19 mouse cellular contexts compared by ENCODE assay signal in the genomic region with DNA sequence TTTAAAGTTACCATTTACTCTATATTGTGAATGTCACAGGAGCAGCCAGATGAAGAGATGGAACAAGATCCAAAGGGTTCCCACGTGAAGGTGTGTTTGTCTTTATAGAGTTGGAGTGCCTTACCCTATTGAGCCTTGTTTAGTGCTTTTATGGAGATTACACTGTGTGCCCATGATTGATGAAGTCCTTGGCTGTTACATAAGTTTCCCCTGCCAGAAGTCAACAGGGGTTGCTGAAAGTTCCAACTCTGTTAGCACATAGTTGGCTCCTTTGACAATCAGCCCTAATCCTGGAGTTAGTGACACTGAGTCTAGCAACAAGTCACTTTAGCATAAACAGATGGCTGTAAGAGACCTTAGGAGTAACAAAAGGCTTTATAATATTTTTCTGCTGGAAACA. TPM values are rescaled to one million over a fixed set of nuclear protein-coding genes. Genes with fewer than 3 reads are reported as not detected.
DNase-seq lines count a peak whose midpoint lies in the region; ATAC-seq and TF ChIP-seq lines count a peak whose summit lies in the region.
"Had no signal": no experiment of that assay in that cellular context is flagged by ENCODE, and none has a peak within 500 bp of the region (broad histone marks: within the 10 kb centered on the region; RNA-seq: fewer than 3 reads in every experiment).

No protein-coding gene starts in this region.

- no peak for ATAC-seq in hindbrain, embryonic 14.5 days (ENCODE audit: low FRiP score)
- no peak for ATAC-seq in midbrain, postnatal 0 days (ENCODE audit: low FRiP score)
- ATAC-seq in midbrain, embryonic 14.5 days (ENCODE audit: low FRiP score, low TSS enrichment): no peak
- ATAC-seq: forebrain, embryonic 14.5 days had no signal

- no peak overlapping the region for H3K9ac ChIP-seq in hindbrain, embryonic 14.5 days
- no peak overlapping the region for H3K9ac ChIP-seq in midbrain, postnatal 0 days (replicated peaks; ENCODE audit: low read length, poor library complexity, severe bottlenecking)
- no peak overlapping the region for H3K9ac ChIP-seq in midbrain, embryonic 14.5 days (replicated peaks; ENCODE audit: low read length)
- H3K9ac ChIP-seq: liver, embryonic 14.5 days; neural tube, embryonic 12.5 days had no signal

- H3K9me3 ChIP-seq in hindbrain, embryonic 14.5 days (ENCODE audit: control insufficient read depth, low read length): peaks cover 20% of the 10 kb centered on the region
- H3K9me3 ChIP-seq in hindbrain, embryonic 10.5 days: peaks cover 19% of the 10 kb centered on the region
- peaks cover 16% of the 10 kb centered on the region; the same call in 1 of the 2 replicates for H3K9me3 ChIP-seq in midbrain, postnatal 0 days (ENCODE audit: low read length)
- H3K9me3 ChIP-seq in midbrain, embryonic 14.5 days (ENCODE audit: control insufficient read depth, low read length): peaks cover 10% of the 10 kb centered on the region

- TF ChIP-seq CTCF in midbrain, postnatal 0 days (IDR thresholded peaks at IDR 0.05): no peak

- H3K36me3 ChIP-seq in hindbrain, embryonic 14.5 days (replicated peaks; ENCODE audit: control insufficient read depth, insufficient read depth): peaks cover 40% of the 10 kb centered on the region
- H3K36me3 ChIP-seq in hindbrain, embryonic 10.5 days: peaks cover 42% of the 10 kb centered on the region
- peaks cover 25% of the 10 kb centered on the region for H3K36me3 ChIP-seq in midbrain, postnatal 0 days (ENCODE audit: insufficient read depth, low read length)
- H3K36me3 ChIP-seq in midbrain, embryonic 14.5 days (ENCODE audit: control insufficient read depth, insufficient read depth, low read length): peaks cover 35% of the 10 kb centered on the region

- H3K27ac ChIP-seq in hindbrain, embryonic 14.5 days: no peak overlapping the region
- H3K27ac ChIP-seq in hindbrain, embryonic 10.5 days: no peak overlapping the region
- no peak overlapping the region for H3K27ac ChIP-seq in midbrain, postnatal 0 days (ENCODE audit: low read depth, low read length)
- H3K27ac ChIP-seq in midbrain, embryonic 14.5 days (replicated peaks; ENCODE audit: low read depth, low read length): no peak overlapping the region
- H3K27ac ChIP-seq: limb, embryonic 10.5 days; liver, embryonic 14.5 days; neural tube, embryonic 12.5 days had no signal

- no peak overlapping the region for H3K4me3 ChIP-seq in hindbrain, embryonic 14.5 days (replicated peaks; ENCODE audit: low read length)
- H3K4me3 ChIP-seq in hindbrain, embryonic 10.5 days: no peak overlapping the region
- H3K4me3 ChIP-seq in midbrain, postnatal 0 days (ENCODE audit: low read depth, low read length): no peak overlapping the region
- H3K4me3 ChIP-seq in midbrain, embryonic 14.5 days (replicated peaks; ENCODE audit: low read depth, low read length): no peak overlapping the region
- H3K4me3 ChIP-seq: limb, embryonic 10.5 days; neural tube, embryonic 12.5 days had no signal

- no peaks in the 10 kb centered on the region for H3K4me1 ChIP-seq in hindbrain, embryonic 14.5 days (replicated peaks; ENCODE audit: control insufficient read depth, insufficient read depth, low read length)
- no peaks in the 10 kb centered on the region for H3K4me1 ChIP-seq in hindbrain, embryonic 10.5 days (replicated peaks)
- no peaks in the 10 kb centered on the region for H3K4me1 ChIP-seq in midbrain, postnatal 0 days (ENCODE audit: insufficient read depth, low read length)
- no peaks in the 10 kb centered on the region for H3K4me1 ChIP-seq in midbrain, embryonic 14.5 days (ENCODE audit: control insufficient read depth, insufficient read depth, low read length)
- H3K4me1 ChIP-seq: limb, embryonic 10.5 days; neural tube, embryonic 12.5 days had no signal

- DNase-seq in adrenal gland, adult 2 months: peak; percentile 17
- no peak for DNase-seq in adrenal gland, postnatal 36 days
- DNase-seq in hindbrain, embryonic 14.5 days (ENCODE audit: low spot score): peak; percentile 44
- no peak for DNase-seq in hindbrain, embryonic 10.5 days (ENCODE audit: low spot score)
- peak; percentile 70 for DNase-seq in midbrain, postnatal 0 days (ENCODE audit: low spot score)
- DNase-seq in midbrain, embryonic 14.5 days: no peak
- DNase-seq in lung, postnatal 36 days: peak; percentile 21
- DNase-seq in spleen, postnatal 10 days (ENCODE audit: low spot score in 2 of 2): no peak
- DNase-seq: cerebellum, adult 18-20 months; gastrocnemius, postnatal 14 days; kidney, adult 11 months; layer of hippocampus, postnatal 36 days had no signal

- H3K27me3 ChIP-seq in hindbrain, embryonic 14.5 days (ENCODE audit: control insufficient read depth, insufficient read depth, low read length): no peaks in the 10 kb centered on the region
- no peaks in the 10 kb centered on the region for H3K27me3 ChIP-seq in hindbrain, embryonic 10.5 days (ENCODE audit: insufficient read depth, poor library complexity, severe bottlenecking)
- no peaks in the 10 kb centered on the region for H3K27me3 ChIP-seq in midbrain, postnatal 0 days (ENCODE audit: insufficient read depth, low read length)
- no peaks in the 10 kb centered on the region for H3K27me3 ChIP-seq in midbrain, embryonic 14.5 days (ENCODE audit: control insufficient read depth, insufficient read depth, low read length)
- H3K27me3 ChIP-seq: neural tube, embryonic 12.5 days had no signal

- H3K4me2 ChIP-seq in hindbrain, embryonic 14.5 days (replicated peaks): no peak overlapping the region
- H3K4me2 ChIP-seq in midbrain, postnatal 0 days (ENCODE audit: low read depth, low read length, poor library complexity, severe bottlenecking): no peak overlapping the region
- no peak overlapping the region for H3K4me2 ChIP-seq in midbrain, embryonic 14.5 days (ENCODE audit: low read length)
- H3K4me2 ChIP-seq: heart, embryonic 11.5 days; neural tube, embryonic 12.5 days had no signal

- WGBS in hindbrain, embryonic 14.5 days: 51% methylated on average over 1 of the region's 1 CpGs
- WGBS in hindbrain, embryonic 10.5 days: 65% methylated on average over 1 of the region's 1 CpGs
- 47% methylated on average over 1 of the region's 1 CpGs for WGBS in midbrain, postnatal 0 days
- 67% methylated on average over 1 of the region's 1 CpGs for WGBS in midbrain, embryonic 14.5 days

RNA-seq across cellular contexts. Expression of gene Gm21964, which starts 9.1 kb away (rescaled TPM):
- not detected for total RNA-seq in adrenal gland, adult 2 months (2021)
- not detected in 2 replicates for polyA plus RNA-seq in adrenal gland, adult 2 months (2012; rRNA removed)
- total RNA-seq in adrenal gland, postnatal 36 days (2021): not detected
- not detected in 2 replicates for polyA plus RNA-seq in hindbrain, embryonic 14.5 days (2014; fragmentation: Nextera tagmentation; extraction: Ambion mirVana)
- polyA plus RNA-seq in hindbrain, embryonic 10.5 days (2016; fragmentation: Nextera tagmentation; extraction: Ambion mirVana): not detected in 2 replicates
- total RNA-seq in midbrain, postnatal 0 days (2014; rRNA removed): not detected in 2 replicates
- polyA plus RNA-seq in midbrain, postnatal 0 days (2015; fragmentation: Nextera tagmentation; extraction: Ambion mirVana): not detected in 2 replicates
- not detected in 2 replicates for polyA plus RNA-seq in midbrain, embryonic 14.5 days (2014; fragmentation: Nextera tagmentation; extraction: Ambion mirVana)
- total RNA-seq: gastrocnemius, postnatal 14 days; hematopoietic stem cell, adult 5-6 weeks; layer of hippocampus, postnatal 36 days; megakaryocyte progenitor cell, adult 5-6 weeks had no signal
- polyA plus RNA-seq: forebrain, embryonic 14.5 days; heart, embryonic 11.5 days; limb, embryonic 10.5 days; liver, embryonic 14.5 days; neural tube, embryonic 12.5 days had no signal

RNA-seq across cellular contexts. Expression of gene Gm17720, which starts 10.7 kb away (rescaled TPM):
- not detected for total RNA-seq in adrenal gland, adult 2 months (2021)
- polyA plus RNA-seq in adrenal gland, adult 2 months (2012; rRNA removed): not detected in 2 replicates
- not detected for total RNA-seq in adrenal gland, postnatal 36 days (2021)
- polyA plus RNA-seq in hindbrain, embryonic 14.5 days (2014; fragmentation: Nextera tagmentation; extraction: Ambion mirVana): not detected in 2 replicates
- polyA plus RNA-seq in hindbrain, embryonic 10.5 days (2016; fragmentation: Nextera tagmentation; extraction: Ambion mirVana): not detected in 2 replicates
- not detected in 2 replicates for total RNA-seq in midbrain, postnatal 0 days (2014; rRNA removed)
- polyA plus RNA-seq in midbrain, postnatal 0 days (2015; fragmentation: Nextera tagmentation; extraction: Ambion mirVana): not detected in 2 replicates
- not detected in 2 replicates for polyA plus RNA-seq in midbrain, embryonic 14.5 days (2014; fragmentation: Nextera tagmentation; extraction: Ambion mirVana)
- total RNA-seq: gastrocnemius, postnatal 14 days; hematopoietic stem cell, adult 5-6 weeks; layer of hippocampus, postnatal 36 days; megakaryocyte progenitor cell, adult 5-6 weeks had no signal
- polyA plus RNA-seq: forebrain, embryonic 14.5 days; heart, embryonic 11.5 days; limb, embryonic 10.5 days; liver, embryonic 14.5 days; neural tube, embryonic 12.5 days had no signal

RNA-seq across cellular contexts. Expression of gene Zfp612, which starts 12.3 kb away (rescaled TPM):
- 1 to 10 TPM; 7.4 to 8.9 TPM for total RNA-seq in adrenal gland, adult 2 months (2021)
- polyA plus RNA-seq in adrenal gland, adult 2 months (2012; rRNA removed): 1.5 and 1.8 TPM in 2 replicates
- 1 to 10 TPM; 6.3 to 8.9 TPM for total RNA-seq in adrenal gland, postnatal 36 days (2021)
- polyA plus RNA-seq in hindbrain, embryonic 14.5 days (2014; fragmentation: Nextera tagmentation; extraction: Ambion mirVana): 17.9 and 20.2 TPM in 2 replicates
- polyA plus RNA-seq in hindbrain, embryonic 10.5 days (2016; fragmentation: Nextera tagmentation; extraction: Ambion mirVana): 8.6 and 9.4 TPM in 2 replicates
- 13.6 and 15.7 TPM in 2 replicates for total RNA-seq in midbrain, postnatal 0 days (2014; rRNA removed)
- polyA plus RNA-seq in midbrain, postnatal 0 days (2015; fragmentation: Nextera tagmentation; extraction: Ambion mirVana): 16.5 and 16.7 TPM in 2 replicates
- polyA plus RNA-seq in midbrain, embryonic 14.5 days (2014; fragmentation: Nextera tagmentation; extraction: Ambion mirVana): 18.3 and 21.0 TPM in 2 replicates
- total RNA-seq: megakaryocyte progenitor cell, adult 5-6 weeks had no signal

RNA-seq across cellular contexts. Expression of gene Chst4, which starts 52.3 kb away (rescaled TPM):
- total RNA-seq in adrenal gland, adult 2 months (2021): 1 to 10 TPM; 2.7 to 3.5 TPM
- polyA plus RNA-seq in adrenal gland, adult 2 months (2012; rRNA removed): 2.3 and 3.0 TPM in 2 replicates
- total RNA-seq in adrenal gland, postnatal 36 days (2021): 1 to 10 TPM; 1.0 to 1.8 TPM
- not detected in 2 replicates for polyA plus RNA-seq in hindbrain, embryonic 14.5 days (2014; fragmentation: Nextera tagmentation; extraction: Ambion mirVana)
- not detected in 2 replicates for polyA plus RNA-seq in hindbrain, embryonic 10.5 days (2016; fragmentation: Nextera tagmentation; extraction: Ambion mirVana)
- not detected in 2 replicates for total RNA-seq in midbrain, postnatal 0 days (2014; rRNA removed)
- not detected in 2 replicates for polyA plus RNA-seq in midbrain, postnatal 0 days (2015; fragmentation: Nextera tagmentation; extraction: Ambion mirVana)
- polyA plus RNA-seq in midbrain, embryonic 14.5 days (2014; fragmentation: Nextera tagmentation; extraction: Ambion mirVana): not detected in 2 replicates
- total RNA-seq: gastrocnemius, postnatal 14 days; hematopoietic stem cell, adult 5-6 weeks; megakaryocyte progenitor cell, adult 5-6 weeks had no signal
- polyA plus RNA-seq: forebrain, embryonic 14.5 days; limb, embryonic 10.5 days; liver, embryonic 14.5 days; neural tube, embryonic 12.5 days had no signal

Comparison
In these comparisons a context has a peak if more than half of its experiments do, and no peak if none do; other contexts are left out.
1. DNase-seq: peak in adrenal gland, adult 2 months (single experiment), hindbrain, embryonic 14.5 days (single experiment), midbrain, postnatal 0 days (single experiment) and lung, postnatal 36 days (single experiment); none in adrenal gland, postnatal 36 days (0 of 2), hindbrain, embryonic 10.5 days (single experiment), midbrain, embryonic 14.5 days (single experiment) and spleen, postnatal 10 days (0 of 2).